Mouse (Mus musculus) stomach, postnatal 0 days (tissue): ENCODE measurements around the gene Ppp2r5a.

Experiments
- CTCF ChIP-seq: IDR thresholded peaks from 2 replicates; pipeline ENCODE4 v1.5.1; 2016; ENCODE audit warnings: antibody characterized with exemption, low read depth, mild to moderate bottlenecking, moderate library complexity
- EP300 ChIP-seq: optimal IDR thresholded peaks from 2 replicates; pipeline ENCODE3; 2016; ENCODE audit warnings: antibody characterized with exemption

GRCm38 (mm10) chr1:191445401-191445800 lies 42.3 kb upstream of the Ppp2r5a start:
- no peak for TF ChIP-seq CTCF
- TF ChIP-seq EP300 = no peak
